Mouse (Mus musculus) adrenal gland, postnatal 25 days (tissue): ENCODE measurements around the gene Ewsr1. TPM values are rescaled to one million over a fixed set of nuclear protein-coding genes. Genes with fewer than 3 reads are reported as not detected.
"Not testable (repeated sequence)": the region's sequence is repeated elsewhere in the genome, so short reads cannot be mapped to it uniquely, and the experiment has no call there.

Source experiments
- DNase-seq: peaks from one replicate; pipeline ENCODE4 v3.0.0; 2021; ENCODE audit warnings: mixed read lengths
- total RNA-seq: library from RNA; stranded (reverse); gene quantifications from 2 replicates; pipeline ENCODE4 v1.2.3, GENCODE M21; 2021

Gene Ewsr1
- total RNA-seq, 1 experiment from 2014 or later = 374 TPM

DNA sequence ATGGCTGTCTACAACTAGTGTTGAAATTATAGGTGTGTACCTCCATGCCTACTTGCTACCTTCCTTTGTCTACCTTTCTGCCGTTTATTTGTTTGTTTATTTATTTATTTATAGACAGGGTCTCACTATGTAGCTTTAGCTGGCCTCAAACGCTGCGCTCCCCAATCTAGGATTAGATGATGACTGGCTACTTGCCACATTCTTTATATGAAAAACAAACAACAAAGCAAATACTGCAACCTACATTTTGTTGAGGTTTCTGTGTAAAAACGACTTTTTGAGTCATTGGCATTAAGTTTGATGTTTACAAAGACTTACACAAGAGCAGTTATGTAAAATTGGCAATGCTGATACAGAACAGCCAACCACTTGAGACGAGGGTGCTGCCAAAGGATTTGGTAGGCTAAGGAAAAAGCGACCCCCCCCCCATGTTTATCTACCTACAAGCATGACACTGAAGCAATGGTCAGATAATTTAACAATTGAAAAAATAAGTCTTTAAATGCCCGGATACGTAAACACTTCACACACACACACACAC is 2.5 kb downstream of the Ewsr1 start:
- DNase-seq = no peak

DNA sequence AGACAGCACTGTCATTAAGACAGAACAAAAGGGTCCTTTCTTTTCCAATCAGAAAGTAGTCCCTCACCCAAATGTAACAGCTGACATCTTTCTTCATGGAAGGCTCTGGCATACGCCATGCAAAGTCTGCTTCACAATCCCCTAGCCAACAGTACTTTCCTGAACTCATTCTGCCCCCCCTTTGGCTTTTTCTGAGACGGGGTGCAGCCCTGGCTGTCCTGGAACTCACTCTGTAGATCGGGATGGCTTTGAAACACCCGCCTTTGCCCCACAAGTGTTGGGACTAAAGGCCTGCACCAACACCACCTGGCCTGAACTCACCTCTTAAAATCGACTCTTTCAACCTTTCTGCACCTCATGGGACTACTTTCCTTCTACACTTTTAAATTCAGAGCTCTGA is 3.2 kb downstream of the Ewsr1 start:
- no peak for DNase-seq

DNA sequence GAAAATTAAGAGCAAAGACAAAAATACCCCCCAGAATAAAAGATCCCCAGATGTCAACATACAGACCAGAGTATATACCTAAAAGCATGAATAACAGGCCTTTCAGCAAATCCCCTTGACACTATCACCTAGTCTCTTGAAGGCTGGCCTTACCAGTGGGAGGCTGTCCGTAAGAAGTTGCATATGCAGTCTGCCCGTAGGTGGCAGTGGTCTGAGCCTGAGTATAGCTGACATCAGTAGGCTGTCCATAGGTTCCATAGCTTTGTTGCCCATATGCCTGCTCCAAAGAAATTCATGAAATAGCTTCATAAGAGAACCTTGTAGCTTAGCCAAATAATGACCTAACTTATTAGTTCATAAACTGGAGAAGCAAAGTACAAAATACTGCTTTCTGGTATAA is 7.4 kb downstream of the Ewsr1 start:
- DNase-seq = no peak

DNA sequence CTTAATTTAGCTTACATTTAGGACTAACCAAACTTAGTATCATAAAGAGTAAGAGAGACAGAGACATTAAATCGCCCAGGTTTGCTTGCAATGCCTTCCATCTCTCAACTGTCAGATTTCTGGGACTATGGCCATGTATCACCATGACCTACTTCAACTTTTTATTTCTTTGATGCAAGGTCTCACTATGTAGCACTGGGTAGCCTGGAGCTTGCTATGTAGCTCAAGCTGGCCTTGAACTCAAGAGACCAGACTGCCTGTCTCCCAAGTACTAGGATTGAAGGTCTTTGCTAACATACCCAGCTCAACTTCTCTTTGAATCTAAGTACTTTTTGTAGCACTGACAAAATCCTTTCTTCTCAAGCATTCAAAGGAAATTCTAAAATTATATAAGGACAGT is 9.9 kb downstream of the Ewsr1 start:
- no peak for DNase-seq

DNA sequence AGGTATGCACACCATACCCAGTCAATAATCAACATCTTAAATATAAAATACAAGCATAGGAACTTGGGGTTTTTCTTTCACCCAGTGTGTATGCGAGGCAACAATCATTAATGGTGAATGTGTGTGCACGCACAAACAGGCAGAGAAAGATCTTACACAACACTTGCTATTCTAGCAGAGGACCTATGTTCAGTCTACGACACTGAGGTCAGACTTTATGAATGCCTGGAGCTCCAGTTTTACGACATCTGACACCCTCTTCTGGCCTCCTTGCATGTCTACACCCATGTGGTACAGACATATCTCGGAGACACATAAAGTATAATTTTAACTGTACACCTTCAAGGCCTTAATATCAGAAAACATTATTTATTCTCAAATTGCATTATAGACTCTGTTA is 22.2 kb downstream of the Ewsr1 start:
- DNase-seq = not testable (repeated sequence)

DNA sequence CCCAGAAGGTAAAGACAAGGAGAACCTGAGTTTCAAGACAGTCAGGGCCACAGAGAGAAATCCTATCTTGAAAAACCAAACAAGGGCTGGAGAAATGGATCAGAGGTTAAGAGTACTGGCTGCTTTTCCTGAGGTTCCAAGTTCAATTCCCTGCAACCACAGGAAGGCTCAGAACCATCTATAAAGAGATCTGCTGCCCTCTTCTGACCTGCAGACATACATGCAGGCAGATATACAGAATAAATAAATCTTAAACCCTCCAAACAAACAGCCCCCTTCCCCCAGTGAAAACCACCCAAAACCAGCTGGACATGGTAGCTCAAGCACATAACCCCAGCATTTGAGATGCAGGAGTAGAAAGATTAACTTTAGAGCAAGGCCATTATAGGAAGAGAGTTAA is 23.3 kb downstream of the Ewsr1 start:
- no peak for DNase-seq

DNA sequence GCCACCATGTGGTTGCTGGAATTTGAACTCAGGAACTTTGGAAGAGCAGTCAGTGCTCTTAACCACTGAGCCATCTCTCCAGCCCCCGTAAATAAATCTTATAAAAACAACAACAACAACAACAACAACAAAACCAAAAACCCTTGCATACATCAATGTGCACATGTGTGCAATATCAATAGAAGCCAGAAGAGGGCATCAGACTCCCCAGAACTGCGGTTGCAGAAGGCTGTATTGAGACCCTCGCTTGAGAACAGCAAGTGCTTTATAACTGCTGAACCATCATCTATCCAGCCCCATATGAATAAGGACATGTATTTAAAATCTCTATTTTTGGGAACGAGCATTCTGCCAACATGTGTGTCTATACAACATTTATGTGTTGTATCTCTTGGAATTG is 24.2 kb downstream of the Ewsr1 start:
- DNase-seq = no peak

DNA sequence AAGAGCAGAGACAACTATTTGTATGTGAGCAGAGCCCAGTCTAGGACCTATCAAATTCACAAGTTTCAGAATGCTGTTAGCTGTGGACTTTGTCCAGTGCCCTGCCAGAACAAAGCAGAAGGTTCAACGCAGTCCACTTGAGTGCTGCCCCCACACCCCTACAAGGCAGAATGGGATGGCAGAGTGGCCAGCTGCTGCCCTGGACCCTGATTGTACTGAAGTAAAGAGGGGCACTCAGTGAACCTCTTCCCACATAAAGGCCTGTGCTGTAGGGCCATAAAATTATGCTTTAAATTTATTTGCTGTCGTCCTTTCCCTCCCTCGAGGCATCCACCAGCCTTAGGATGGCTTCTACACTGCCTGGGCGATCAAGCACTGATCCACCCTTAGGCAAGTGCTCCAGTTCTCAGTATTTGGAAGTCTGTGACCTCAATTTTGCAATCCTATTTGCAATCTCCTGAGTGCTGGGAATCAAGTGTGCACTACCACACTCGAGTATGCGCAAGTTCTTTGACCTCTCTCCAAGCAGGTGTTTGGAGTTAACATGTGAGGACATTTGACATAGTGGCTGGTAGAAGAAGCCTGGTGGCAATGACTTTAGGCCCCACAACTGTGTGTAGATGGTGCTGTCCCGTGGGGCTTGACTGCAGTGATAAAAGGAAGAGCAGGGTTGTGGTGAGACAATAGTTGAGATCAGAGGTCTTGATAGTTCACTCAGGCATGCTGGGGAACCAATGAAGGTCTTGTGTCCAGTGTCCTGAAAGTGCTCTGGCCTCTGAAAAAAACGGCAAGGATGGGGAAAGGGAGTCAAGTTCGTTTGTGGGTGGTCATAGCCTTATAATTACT is 30.7 kb downstream of the Ewsr1 start:
- DNase-seq = no peak

DNA sequence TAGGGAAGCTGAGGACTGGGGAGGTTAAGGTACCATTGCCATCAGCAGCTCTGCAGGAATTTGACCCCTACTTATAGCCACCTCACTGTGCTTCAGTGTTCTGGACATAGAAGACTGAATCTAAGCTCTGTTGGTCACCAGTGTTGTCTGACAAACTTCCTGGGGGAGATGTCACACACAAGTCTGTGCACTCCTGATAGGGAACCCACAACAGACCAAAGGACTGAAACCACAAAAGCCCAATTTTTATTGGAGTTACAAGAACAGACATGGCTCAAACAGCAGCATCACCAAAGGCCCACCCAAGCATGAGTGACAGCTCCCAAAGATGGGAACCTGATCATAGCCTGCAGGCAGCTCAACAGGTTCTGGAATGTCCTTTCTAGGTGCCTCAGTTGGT is 32.0 kb downstream of the Ewsr1 start:
- no peak for DNase-seq

DNA sequence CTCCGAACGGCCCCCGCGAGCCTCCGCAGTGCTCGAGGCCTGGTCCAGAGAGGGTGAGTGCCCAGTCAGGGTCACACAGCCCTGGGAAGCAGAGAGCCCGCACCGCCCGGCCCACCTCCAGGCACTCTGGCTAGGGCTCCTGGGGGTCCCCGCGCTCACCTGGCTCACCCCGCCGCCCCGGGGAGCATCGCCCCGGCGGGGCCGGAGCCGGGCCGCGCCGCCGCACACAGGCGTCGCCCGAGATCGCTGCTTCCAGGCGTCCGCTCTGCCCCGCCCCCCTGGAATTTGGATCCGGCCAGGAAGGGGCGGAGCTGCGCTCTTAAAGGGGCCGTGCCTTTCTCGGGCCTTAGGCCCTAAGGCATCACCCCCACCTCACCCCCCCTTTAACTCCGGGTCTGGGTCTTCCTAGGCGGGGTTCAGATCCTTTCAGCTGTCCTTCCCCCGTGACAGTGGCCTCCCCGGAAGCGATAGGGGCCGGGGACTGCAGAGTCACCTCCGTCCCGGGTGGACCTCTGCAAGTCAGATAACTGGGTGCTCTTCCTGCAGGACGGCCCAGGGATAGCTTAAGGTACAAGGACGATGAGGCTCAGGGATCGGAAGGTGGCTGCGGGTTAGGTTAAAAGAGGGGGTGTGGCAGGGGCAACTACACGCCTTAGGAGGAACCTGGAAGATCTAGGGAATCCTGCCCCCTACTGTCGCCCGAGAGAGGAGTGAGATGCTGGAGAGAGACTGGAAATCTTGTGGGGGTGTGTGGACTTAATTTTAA is 33.8 kb downstream of the Ewsr1 start, which contains the start of gene Gas2l1:
Gene Gas2l1 (minus strand): TSS at position 272 of the 766 bp plus-strand sequence.
- peak; percentile 93 for DNase-seq

DNA sequence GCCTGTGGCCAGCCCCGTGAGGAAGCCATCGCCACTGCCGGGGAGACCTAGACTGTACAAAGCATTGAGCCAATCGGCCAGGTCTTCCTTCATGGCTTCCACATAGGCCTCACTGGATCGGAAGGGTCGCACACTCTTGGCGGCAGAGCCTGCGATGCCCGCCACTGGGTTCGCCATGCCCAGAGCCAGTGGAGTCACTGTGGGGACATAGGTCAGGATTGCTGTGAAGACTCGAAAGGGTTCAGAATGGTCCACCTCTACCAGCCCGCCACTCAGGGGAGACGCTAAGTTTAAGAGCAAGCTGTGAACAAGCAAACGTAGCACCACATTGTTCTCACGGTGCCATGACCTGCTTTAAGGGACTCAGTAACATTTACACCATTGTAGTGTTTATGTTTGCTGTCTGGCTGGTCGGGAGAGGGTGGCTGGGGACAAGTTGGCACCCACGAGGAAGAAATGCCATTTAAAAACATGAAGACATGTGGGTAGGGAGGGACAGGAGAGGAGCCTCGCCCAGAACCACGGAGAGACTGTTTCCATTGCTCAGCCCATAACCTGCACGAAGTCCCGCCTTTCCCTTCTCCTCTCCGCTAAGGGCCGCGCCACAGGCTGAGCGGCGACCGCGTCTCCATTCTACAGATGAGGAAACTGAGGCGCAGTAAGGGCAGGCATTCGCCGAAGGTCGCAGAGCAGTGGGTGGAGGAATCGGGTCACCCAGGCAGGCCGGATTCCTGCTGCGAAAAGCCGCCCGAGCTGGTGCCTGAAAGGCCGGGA is 34.6 kb downstream of the Ewsr1 start:
- no peak for DNase-seq

DNA sequence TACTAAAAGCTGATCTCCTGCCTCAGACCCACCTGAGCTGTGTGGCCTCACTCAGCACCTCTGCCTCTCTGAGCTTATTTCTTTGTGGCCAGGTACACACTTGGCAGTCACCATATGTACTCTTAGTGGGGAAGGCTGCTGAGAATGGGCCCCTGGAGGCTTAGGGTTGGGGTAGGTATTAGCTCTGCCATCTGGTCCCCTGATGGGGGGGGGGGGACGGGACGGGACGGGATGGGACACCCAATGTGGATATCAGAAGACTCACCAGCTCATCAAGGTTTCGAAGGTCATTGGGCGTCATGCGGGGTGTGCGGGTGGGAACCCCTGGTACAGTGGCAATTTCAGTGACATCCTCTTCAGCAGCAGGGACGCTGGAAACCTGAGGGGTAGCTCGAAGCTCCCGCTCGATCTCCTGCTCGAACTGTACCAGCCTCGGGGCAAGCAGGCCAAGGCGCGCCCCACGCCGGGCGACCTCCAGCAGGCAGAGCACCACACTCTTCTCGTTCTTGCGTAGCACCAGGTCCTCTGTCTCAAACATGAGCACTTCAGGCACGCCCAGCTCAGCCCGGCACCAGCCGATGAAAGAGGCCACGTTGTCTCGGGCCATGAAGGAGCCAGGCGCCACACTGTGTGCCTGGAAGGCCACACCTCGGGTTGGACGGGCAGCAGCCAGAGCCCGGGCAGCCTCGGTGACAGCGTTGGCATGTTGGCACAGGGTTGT is 35.3 kb downstream of the Ewsr1 start:
- peak; percentile 21 for DNase-seq

DNA sequence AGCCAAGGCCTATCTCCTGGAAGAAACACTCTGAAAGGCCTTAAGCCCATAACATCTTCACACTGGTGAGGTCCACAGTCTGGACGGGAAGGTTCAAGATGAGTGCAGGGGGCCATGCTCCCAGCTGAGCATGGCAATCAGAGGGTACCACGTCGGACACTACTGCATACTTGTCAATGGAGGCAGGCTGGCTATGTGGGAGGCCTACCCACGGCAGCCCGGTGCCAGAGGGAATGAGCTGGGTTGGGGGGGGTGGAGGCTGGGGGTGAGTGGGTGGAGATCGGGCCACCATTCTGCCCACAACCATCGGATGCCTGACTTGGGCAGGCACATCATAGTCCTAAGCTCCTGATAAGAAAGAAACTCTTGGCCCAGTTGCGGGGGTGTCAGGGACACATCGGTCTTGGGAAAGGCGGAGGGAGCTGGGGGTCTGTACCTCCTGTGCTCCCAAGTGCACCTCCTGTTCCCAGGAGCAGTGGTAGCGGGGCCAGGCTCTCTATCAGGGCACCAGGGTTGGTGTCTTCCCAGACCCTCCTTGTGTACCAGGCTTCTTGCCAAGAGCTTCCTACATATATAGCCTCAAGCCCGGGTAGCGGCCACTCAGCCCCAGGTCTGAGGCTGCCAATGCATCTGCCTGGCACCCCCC is 36.1 kb downstream of the Ewsr1 start:
- no peak for DNase-seq

DNA sequence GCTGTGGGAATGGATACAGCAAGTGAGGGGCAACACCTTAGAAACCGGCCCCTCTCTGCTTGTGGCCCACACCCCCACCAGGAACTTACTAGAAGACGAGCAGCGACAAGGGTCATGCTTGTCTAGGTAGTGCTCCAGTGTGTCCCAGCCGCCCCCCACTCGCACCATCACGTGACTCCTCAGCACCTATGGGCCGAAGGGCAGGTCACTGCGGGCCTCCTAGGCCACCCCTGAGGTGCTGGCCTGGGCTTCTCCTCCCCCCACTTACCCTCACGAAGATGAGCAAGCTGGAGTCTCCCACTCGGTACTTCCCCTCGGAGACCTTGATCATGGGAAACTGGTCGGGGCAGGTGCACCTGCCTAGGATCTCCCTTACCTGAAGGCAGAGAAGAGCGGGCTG is 36.7 kb downstream of the Ewsr1 start:
- no peak for DNase-seq

DNA sequence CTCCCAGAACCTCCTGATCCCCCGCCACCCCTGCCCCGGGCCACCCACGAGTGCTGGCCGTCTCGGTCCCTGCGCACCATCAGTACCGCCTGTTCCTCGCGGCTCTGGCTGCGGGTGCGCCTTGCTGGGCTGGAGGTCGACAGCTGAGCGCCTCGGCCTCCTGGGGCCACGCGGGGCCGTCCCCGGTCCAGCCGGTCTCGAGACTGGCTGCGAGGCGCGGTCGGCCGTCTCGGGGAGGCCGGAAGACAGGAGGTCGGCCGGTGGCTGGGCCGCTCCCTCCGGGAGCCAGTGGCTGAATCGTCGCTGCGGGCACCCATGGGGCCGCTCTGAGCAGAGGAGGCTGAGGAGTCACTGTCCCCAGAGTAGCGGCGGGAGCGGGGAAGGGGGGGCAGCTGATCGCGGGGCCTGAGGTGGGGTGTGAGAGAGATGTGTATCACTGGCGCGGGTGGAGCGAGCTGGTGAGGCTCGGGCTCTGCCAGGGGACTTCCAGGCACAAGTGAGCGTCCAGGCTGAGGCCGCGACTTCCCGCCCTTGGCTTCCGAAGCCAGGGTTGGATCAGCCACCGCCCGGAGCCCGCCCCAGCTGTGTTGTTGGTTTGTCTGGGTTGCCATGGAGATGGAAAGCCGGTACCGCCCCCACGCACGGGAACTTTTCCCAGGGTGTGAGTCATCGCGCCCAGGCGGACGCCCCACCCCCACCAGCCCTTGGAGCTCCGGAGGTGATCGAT is 37.5 kb downstream of the Ewsr1 start:
- DNase-seq = peak; percentile 97

DNA sequence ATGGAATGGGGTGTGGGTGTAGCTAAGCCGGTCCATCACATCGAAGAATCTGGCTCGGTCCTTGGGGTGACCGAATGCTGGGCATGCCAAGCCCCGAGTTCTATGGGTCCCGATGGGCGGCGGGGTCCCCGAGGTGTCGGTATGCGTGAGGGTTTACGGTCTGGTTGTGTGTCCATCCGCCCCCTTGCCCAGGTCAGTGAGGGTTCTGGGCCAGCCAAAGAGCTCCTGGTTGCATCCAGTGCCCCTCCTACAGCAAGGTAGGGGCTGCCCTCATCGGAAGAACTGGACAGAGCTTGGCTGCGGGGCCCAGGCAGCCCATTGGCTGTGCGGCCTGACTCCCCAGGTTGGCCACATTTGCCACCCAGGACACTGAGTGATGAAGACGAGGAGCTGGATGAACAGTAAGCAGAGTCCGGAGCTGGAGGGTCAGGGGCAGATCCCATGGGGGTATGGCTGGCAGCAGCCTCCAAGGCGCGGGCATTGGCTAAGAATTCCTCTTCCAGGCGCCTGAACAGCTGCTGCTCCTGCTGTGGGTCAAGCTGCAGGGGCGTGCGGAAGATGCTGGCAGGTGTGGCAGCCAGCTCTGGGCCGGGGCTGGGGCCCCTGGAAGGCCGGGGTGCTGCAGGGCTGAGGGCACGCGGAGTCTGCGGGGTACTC is 38.2 kb downstream of the Ewsr1 start:
- no peak for DNase-seq

DNA sequence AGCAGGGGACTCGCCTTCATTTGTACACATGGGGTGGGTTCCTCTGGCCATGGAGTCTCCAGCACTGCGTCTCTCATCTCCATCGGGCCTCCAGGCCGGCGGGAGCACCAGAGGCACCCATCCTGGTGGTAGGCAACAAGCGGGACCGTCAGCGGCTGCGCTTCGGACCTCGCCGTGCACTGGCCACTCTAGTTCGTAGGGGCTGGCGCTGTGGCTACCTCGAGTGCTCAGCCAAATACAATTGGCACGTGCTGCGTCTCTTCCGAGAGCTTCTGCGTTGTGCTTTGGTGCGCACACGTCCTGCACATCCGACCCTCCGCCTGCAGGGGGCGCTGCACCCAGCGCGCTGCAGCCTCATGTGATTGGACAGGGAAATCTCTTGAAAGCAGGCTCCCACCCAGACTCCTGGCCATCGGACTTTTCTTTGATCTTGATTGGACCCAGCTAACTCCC is 39.3 kb downstream of the Ewsr1 start:
- DNase-seq = peak; percentile 35

DNA sequence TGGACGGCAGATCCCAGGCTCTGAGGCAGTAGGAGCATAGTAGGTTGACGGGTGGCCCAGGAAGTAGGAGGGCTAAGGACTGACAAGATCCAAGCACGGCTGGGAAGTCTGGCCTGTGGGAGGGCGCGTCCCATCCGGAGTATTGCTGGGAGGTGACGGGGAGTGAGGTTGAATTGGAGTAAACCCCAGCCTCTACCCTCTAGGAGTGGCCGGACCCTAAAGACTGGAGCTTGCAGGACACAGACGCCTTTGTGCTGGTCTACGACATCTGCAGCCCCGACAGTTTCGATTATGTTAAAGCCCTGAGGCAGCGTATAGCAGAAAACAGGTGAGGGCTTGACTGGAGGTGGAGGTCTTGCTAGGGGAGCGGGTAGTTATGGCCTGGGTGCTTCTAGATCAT is 39.8 kb downstream of the Ewsr1 start:
- DNase-seq = no peak

DNA sequence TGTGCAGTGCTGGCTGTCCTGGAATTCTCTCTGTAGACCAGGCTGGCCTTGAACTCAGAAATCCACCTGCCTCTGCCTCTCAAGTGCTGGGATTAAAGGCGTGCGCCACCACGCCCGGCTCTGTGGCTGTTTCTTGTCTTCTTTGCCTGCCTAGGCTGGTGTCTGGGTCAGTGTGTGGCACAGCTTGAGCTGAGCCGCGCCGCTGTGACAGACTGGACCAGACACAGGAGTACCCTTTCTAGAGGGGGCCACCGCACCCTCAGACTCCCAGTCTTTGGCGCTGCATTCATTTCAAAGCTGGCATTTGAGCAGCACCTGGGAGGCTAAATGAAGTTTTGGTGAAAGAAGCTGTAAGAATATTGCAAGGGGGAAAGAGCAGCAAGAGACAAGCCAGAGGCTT is 40.3 kb downstream of the Ewsr1 start:
- DNase-seq = no peak
